Mouse (Mus musculus) left cerebral cortex, postnatal 36 days (tissue): ENCODE data around the gene Brd3. TPM values are rescaled to one million over a fixed set of nuclear protein-coding genes. Genes with fewer than 3 reads are reported as not detected.

ENCODE experiments used
- DNase-seq, 2 experiments: peaks; one replicate each; pipeline ENCODE4 v3.0.0; 2021 to 2022; ENCODE audit warnings: low spot score in 2 of 2, mixed read lengths in 1 of 2
- intact Hi-C: fragments of 180-260 bp; cut with DNase I; formaldehyde crosslinking; loops from one replicate; pipeline ENCODE4 v1.15.1; 2025
- microRNA-seq: library from miRNA; unstranded; fragments of <30 nt; microRNA quantifications from one replicate; pipeline ENCODE4 v1.2.0, GENCODE M21; 2022
- total RNA-seq, 2 experiments: library from RNA; stranded (reverse); gene quantifications; 2 replicates each; pipeline ENCODE4 v1.2.3; 2021

Brd3 gene
- total RNA-seq, 2 experiments from 2014 or later: 43.0 to 56.9 TPM

DNA sequence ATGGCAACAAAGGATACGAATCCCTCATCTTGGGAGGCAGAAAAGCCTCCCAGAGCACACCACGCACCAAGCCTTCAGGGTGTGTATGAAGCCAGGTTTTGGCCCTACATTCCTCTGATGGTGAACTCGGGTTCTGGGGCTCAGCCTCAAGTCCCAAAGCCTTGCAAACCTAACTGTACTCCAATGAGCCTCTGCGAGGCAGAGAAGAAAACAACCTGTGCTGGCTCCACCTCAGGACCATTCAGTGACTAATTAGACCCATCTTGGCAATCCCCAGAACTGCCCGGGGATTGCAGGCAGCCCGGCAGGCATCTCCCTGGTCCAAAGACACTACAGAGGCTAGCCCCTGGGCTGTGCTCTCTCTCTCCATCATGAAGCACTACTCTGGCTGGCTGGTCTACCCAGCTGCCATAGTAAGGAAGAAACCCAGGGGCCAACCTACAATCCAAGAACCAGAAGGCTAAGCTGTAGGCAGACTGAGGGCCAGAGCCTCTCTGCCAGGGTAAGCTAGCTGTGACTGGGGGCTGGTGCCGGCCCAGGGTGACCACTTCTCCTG is 95.1 kb downstream of the Brd3 start:
- DNase-seq: no peak
- intact Hi-C loops: no loop called here

DNA sequence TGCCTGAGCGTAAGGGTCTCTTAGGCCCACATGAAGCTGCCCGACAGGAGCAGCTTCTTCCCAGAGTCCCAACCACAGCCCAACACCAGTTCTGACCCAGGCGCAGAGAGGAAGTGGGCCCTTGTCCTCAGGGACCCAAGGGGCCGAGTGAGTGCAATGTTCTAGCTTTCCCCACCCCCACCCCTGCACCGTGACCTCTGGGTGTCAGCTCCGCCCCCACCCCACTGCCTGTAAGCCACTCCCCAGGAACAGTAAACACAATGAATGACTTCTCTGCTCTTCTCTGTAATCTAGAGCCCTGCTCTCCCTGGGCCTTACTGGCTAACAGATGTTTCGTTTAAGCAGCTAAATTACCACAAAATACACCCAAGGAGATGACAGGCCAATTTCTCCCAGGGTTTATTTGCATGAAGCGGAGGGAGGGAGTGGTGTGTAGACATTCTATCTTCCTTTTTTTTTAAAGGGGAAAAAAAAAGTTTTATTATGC is 95.7 kb downstream of the Brd3 start:
- intact Hi-C loops: no loop called here
- DNase-seq: no peak

DNA sequence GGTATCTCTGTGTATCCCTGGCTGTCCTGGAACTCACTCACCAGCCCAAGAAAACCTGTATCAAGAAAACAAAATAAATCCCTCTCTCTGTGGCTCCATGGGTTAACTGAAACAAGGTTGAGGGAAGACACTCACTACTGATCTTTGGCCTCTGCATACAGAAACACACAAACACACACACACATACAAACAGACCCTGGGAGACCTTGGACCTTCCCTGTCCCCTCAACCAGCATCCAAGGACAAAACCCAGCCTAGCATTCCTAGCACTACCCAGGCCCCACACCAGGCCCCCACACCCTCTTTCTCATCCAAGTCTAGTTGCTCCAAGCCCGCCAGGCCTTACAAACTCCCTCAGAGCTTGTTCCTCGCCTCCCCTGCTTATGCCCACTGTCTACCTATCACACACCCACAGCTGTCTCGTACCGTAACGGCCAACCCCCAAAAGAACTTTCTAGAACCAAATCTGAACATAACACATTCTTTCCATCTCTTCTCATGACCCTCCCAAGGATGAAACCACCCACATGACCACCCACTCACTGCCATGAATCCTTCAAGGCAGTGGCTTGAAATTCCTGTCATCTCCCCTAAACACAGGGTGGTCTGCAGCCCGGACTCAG is 96.8 kb downstream of the Brd3 start:
- intact Hi-C loops: no loop called here
- DNase-seq: no peak

DNA sequence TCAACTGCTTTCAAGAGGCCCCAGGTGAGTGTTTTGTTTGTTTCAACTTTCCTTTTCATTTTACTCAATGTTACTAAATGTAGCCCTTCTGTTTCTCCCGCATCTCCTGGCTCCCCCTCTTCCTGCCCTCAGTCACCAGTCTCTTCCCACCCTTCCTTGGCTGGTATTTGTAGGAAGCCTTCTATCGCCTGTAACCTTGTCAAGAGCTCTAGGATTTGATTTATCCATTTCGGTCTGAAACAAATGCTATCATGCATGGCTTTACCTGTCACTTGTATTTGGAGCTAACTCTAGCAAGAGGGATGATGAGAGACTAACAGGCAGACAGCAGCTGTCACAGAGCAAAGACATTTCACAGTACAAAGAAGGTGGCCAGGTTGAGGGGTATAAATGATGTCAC is 99.3 kb downstream of the Brd3 start:
- DNase-seq: no peak

DNA sequence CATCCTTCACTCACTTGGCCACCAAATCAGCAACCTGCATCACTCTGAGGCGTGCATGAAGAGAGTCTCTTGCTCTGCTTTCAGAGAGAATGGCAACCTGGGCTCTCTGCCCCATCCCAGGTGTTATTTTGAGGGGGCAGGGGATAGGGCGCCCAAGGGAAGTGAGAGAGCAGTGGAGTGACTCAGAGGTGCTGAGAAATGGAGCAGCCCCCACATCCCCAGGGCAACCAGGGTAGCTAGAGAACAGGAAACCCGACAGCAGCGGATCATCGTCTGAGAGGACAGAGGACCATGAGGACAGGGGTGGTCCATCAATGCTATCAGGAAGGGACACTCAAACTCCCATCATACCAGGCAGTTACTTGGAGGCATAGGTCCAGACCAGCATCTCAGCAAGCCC is 100.5 kb downstream of the Brd3 start:
- DNase-seq: no peak
- intact Hi-C loops: no loop called here

More for the DNA sequence above, 99.3 kb downstream of the Brd3 start:
- intact Hi-C loops: no loop called here

DNA sequence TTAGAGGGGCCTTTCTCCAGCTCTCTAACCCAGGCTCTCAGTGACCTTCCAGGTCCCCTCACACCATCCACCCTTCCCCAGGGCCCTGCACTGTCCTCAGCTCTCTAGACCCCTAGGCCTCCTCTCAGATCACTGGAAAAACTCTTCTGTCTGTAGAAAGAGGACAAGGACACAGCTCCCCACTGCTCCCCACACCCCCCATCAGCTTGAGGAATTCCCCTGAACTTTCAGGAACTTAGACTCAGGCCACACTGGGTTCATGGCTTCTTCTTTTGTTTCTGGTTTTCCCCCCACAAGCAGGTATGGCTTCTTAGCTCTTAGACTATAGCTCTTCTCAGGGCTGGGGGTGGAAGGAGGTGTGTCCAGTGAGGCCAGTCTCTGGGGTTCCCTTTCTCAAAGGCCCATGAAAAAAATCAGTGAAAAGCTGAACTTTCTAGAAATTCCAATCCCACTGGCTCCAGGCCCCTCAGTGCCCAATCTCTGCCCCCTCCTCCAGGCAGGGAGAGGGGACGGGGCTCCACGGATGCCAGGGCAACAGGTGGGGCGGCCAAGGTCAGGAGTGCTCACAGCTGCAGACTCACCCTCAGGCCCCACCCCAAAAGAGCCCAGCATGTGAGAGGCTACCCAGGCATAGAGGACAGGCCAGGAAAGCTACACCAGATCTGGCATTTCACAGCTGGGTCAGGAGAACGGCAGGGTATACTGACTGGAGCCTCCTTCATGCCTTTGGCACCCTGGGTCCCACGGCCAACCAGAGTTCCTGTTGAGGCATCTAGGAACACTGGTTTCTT is 102.2 kb downstream of the Brd3 start:
- no peak for DNase-seq
- intact Hi-C loops: no loop called here

DNA sequence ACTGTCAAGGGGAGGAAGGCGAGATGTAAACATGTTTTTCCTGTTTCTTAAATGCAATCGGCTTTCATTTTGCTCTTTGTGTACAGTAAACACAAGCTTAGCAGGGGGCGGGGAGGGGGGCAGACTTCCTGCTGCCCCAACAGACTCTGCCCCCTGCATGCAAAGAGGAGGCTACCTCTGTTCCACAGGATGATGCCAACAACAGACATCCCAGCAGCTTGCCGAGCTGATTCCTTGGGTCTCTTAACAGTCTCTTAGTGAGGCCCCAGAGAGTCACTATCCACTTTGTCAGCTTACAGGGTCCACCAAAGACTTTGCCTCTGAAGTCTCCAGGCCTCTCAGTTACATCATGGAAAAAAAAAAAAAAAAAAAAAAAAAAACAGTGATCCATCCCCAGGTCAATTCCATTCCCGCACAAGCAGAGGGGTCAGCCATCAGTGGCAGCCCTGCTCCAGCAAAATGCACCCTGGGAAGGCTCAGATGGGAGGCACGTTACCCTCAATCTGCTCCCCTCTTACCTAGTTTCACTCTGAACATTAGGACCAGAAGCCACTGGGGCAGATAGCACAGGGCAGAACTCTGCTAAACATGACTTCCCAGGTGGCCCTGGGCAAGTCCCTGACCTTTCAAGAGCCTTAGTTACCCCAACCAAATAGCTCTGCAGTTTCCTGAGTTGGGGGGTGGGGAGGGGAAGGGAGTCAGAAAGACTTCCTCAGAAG is 102.9 kb downstream of the Brd3 start:
- intact Hi-C loops: no loop called here

DNA sequence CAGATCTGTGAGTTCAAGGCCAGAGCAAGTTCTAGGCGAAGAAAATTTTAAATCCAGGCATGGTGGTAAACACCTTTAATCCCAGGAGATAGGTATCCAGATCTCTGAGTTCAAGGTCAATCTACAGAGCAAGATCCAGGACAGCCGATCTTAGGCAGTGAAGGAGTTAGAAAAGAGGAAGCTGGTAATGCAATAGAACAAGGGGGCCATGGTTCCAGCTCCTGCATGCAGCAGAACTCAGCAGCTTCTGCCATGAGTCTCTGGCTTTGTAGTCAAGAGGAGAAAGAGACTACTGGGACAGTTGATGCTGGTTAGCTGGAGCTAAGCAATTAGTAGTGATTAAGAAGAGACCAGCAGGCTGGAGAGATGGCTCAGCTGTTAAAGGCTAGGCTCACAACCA is 105.9 kb downstream of the Brd3 start:
- intact Hi-C loops: no loop called here

More for the DNA sequence above, 102.9 kb downstream of the Brd3 start:
- no peak for DNase-seq

DNA sequence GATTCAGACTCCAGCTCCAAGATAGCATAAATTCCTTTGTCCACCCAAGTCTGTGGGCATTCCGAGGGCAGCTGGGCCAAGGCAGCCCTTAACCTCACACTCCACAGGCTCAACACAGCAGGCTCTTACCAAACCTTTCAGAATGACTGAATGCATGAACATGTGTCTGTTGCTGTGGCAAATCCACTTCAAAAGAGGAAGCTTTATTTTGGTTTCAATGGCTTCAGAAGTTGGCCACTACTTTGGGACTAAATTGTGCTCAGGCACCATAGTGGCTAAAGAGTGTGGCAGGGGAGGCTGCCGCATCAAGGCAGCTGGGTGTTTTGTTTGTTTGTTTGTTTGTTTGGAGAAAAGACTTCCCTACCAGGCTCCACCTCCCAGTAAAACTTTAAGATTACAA is 107.4 kb downstream of the Brd3 start:
- DNase-seq: no peak
- intact Hi-C loops: no loop called here

More for the DNA sequence above, 105.9 kb downstream of the Brd3 start:
- no peak for DNase-seq

DNA sequence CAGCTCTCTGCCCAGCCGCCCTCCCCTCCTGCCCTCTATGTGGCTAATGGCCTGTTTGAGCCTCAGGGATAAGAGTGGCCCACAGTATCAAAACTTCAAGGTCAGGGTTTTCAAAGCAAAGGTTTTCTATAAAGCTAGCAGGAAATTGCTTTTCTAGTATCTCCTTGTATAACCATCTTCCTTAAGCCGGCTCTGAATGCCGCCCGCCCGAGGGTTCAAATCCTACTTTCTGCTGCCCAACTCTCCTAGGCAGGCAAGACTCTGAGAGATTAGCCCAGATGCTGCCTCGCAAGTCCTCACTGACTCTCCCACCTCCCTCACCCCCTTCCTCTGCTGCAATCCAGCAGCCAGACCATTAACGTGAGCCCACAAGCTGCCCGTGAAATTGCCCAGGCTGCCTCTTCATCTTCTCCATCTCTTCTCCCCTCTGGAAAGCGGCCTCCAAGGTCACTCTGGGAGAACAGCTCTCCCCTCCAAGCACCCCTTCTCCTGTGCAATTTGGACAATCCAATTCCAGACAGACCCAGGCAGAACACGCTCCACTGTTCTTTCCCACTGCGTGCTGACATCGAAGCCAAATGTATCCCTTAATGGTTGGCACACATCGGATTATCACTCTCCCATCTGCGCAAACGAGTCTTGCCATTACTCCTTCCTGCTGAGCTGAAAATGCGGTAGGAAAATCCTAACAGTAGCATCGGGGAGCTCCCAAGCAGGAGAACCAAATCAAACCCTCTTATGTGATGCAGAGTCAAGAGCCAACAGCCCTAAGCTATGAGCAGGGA is 110.6 kb downstream of the Brd3 start:
- no peak for DNase-seq
- intact Hi-C loops: no loop called here

Small RNAs within 50 kb of the gene (microRNA-seq; reads per million reads assigned to microRNA genes)
- not detected for gene Gm24049
- gene Mir7578: not detected

Other genes with a start within 250 kb of the Brd3 start
- 10 to 100 TPM in 1 of 2 experiments, 1 to 10 TPM in 1; 9.6 to 12.3 TPM for gene Vav2, start 80.6 kb downstream of the Brd3 start, total RNA-seq
- gene Brd3os, start 65.3 kb downstream of the Brd3 start, total RNA-seq: 10 to 100 TPM; 26.2 to 30.0 TPM
- gene Wdr5, start 7.5 kb upstream of the Brd3 start, total RNA-seq: 10 to 100 TPM; 24.2 to 28.5 TPM
- gene Rxra, start 168.8 kb upstream of the Brd3 start, total RNA-seq: 10 to 100 TPM; 19.7 to 25.6 TPM